ENCODE assay signal across 7 mouse cellular contexts in the genomic region with DNA sequence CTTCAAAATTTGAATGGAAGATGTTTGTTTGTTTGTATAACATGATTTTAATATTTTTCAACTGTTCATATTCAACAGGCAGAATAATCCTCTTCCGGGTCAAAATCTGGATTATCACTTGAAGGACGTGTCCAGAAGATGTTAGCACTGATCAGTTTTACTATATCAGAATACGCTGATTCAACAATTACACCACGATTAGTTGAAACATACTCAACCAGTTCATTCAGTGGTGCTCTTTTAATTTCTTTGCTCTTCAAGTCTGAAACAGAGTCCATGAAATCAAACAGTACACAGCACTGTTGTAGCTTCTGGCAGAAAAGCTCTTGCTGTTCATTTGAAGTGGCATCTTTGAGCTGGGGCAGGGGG. TPM values are rescaled to one million over a fixed set of nuclear protein-coding genes. Genes with fewer than 3 reads are reported as not detected.
A peak's percentile ranks its signal among the peaks of the same experiment; 100 is the strongest.
DNase-seq lines count a peak whose midpoint lies in the region; ATAC-seq and TF ChIP-seq lines count a peak whose summit lies in the region.
"Not testable (repeated sequence)": the region's sequence is repeated elsewhere in the genome, so short reads cannot be mapped to it uniquely, and the experiment has no call there.

No protein-coding gene starts in this region.

- 61% methylated on average over 4 of the region's 4 CpGs for WGBS in embryonic facial prominence, embryonic 13.5 days
- 68% methylated on average over 4 of the region's 4 CpGs for WGBS in hindbrain, embryonic 12.5 days
- 66% methylated on average over 4 of the region's 4 CpGs for WGBS in kidney, embryonic 15.5 days
- WGBS in liver, embryonic 11.5 days: 69% methylated on average over 4 of the region's 4 CpGs
- 64% methylated on average over 4 of the region's 4 CpGs for WGBS in midbrain, embryonic 11.5 days
- WGBS in neural tube, embryonic 15.5 days: 72% methylated on average over 4 of the region's 4 CpGs

- H3K27ac ChIP-seq in embryonic facial prominence, embryonic 13.5 days; hindbrain, embryonic 12.5 days; kidney, embryonic 15.5 days; liver, embryonic 11.5 days (ENCODE audit: low read depth, low read length); midbrain, embryonic 11.5 days (ENCODE audit: low read depth, low read length); neural tube, embryonic 15.5 days (replicated peaks): not testable (repeated sequence)
- peak overlapping the region; percentile 91 for H3K27ac ChIP-seq in gastrocnemius, adult 2 months

- H3K4me1 ChIP-seq in embryonic facial prominence, embryonic 13.5 days; hindbrain, embryonic 12.5 days; kidney, embryonic 15.5 days; liver, embryonic 11.5 days (replicated peaks; ENCODE audit: control insufficient read depth, insufficient read depth, low read length); midbrain, embryonic 11.5 days (ENCODE audit: control insufficient read depth, insufficient read depth, low read length); neural tube, embryonic 15.5 days: not testable (repeated sequence)

- peak overlapping the region; percentile 75 for H3K9ac ChIP-seq in embryonic facial prominence, embryonic 13.5 days
- H3K9ac ChIP-seq in hindbrain, embryonic 12.5 days: peak overlapping the region; percentile 72
- H3K9ac ChIP-seq in kidney, embryonic 15.5 days: peak overlapping the region; percentile 48
- H3K9ac ChIP-seq in liver, embryonic 11.5 days (ENCODE audit: low read depth, low read length): not testable (repeated sequence)
- H3K9ac ChIP-seq in midbrain, embryonic 11.5 days (ENCODE audit: low read length): peak overlapping the region; percentile 73
- H3K9ac ChIP-seq in neural tube, embryonic 15.5 days (replicated peaks): peak overlapping the region; percentile 43

- peak overlapping the region; percentile 54 for H3K4me3 ChIP-seq in embryonic facial prominence, embryonic 13.5 days
- peak overlapping the region; percentile 76 for H3K4me3 ChIP-seq in gastrocnemius, adult 2 months
- H3K4me3 ChIP-seq in hindbrain, embryonic 12.5 days: peak overlapping the region; percentile 65
- H3K4me3 ChIP-seq in kidney, embryonic 15.5 days (replicated peaks): peak overlapping the region; percentile 58
- H3K4me3 ChIP-seq in liver, embryonic 11.5 days (ENCODE audit: low read depth, low read length): peak overlapping the region; percentile 54
- H3K4me3 ChIP-seq in midbrain, embryonic 11.5 days (ENCODE audit: low read depth, low read length): peak overlapping the region; percentile 56
- peak overlapping the region; percentile 46 for H3K4me3 ChIP-seq in neural tube, embryonic 15.5 days (replicated peaks)

- not testable (repeated sequence) for H3K36me3 ChIP-seq in embryonic facial prominence, embryonic 13.5 days; hindbrain, embryonic 12.5 days; kidney, embryonic 15.5 days; liver, embryonic 11.5 days (ENCODE audit: control insufficient read depth, insufficient read depth, low read length); midbrain, embryonic 11.5 days (ENCODE audit: control insufficient read depth, insufficient read depth, low read length); neural tube, embryonic 15.5 days

- peaks cover 16% of the 10 kb centered on the region for H3K27me3 ChIP-seq in embryonic facial prominence, embryonic 13.5 days
- peaks cover 21% of the 10 kb centered on the region for H3K27me3 ChIP-seq in hindbrain, embryonic 12.5 days
- H3K27me3 ChIP-seq in kidney, embryonic 15.5 days: peaks cover 37% of the 10 kb centered on the region
- H3K27me3 ChIP-seq in liver, embryonic 11.5 days (replicated peaks; ENCODE audit: control insufficient read depth, insufficient read depth, low read length): peaks cover 20% of the 10 kb centered on the region
- H3K27me3 ChIP-seq in midbrain, embryonic 11.5 days (ENCODE audit: control insufficient read depth, insufficient read depth, low read length); neural tube, embryonic 15.5 days (replicated peaks): not testable (repeated sequence)

- DNase-seq in gastrocnemius, adult 2 months; liver, embryonic 11.5 days (ENCODE audit: low spot score): not testable (repeated sequence)
- DNase-seq in midbrain, embryonic 11.5 days (ENCODE audit: low spot score, missing footprints): peak; percentile 86

- TF ChIP-seq CTCF in gastrocnemius, adult 2 months (IDR thresholded peaks at IDR 0.05): not testable (repeated sequence)

- H3K4me2 ChIP-seq in embryonic facial prominence, embryonic 13.5 days: peak overlapping the region; percentile 86
- peak overlapping the region; percentile 99 for H3K4me2 ChIP-seq in hindbrain, embryonic 12.5 days (replicated peaks)
- peak overlapping the region; percentile 96 for H3K4me2 ChIP-seq in kidney, embryonic 15.5 days
- H3K4me2 ChIP-seq in liver, embryonic 11.5 days: peak overlapping the region; percentile 87
- peak overlapping the region; percentile 95 for H3K4me2 ChIP-seq in midbrain, embryonic 11.5 days
- H3K4me2 ChIP-seq in neural tube, embryonic 15.5 days: peak overlapping the region; percentile 68

- ATAC-seq in embryonic facial prominence, embryonic 13.5 days (ENCODE audit: insufficient number of reproducible peaks, insufficient read depth, low FRiP score, low TSS enrichment, low read depth); hindbrain, embryonic 12.5 days (ENCODE audit: low FRiP score); kidney, embryonic 15.5 days (replicated peaks; ENCODE audit: low FRiP score); liver, embryonic 11.5 days (replicated peaks; ENCODE audit: low FRiP score); midbrain, embryonic 11.5 days (ENCODE audit: low FRiP score); neural tube, embryonic 15.5 days (ENCODE audit: low FRiP score): not testable (repeated sequence)

- H3K9me3 ChIP-seq in embryonic facial prominence, embryonic 13.5 days; hindbrain, embryonic 12.5 days (replicated peaks); kidney, embryonic 15.5 days (replicated peaks); liver, embryonic 11.5 days (ENCODE audit: control insufficient read depth, low read length); midbrain, embryonic 11.5 days (ENCODE audit: control insufficient read depth, low read length); neural tube, embryonic 15.5 days (replicated peaks): not testable (repeated sequence)

- intact Hi-C loops in gastrocnemius, adult 2 months (cut with DNase I): not testable (repeated sequence)

RNA-seq across cellular contexts. Expression of a gene that starts 17.1 kb away (rescaled TPM):
- 25.0 and 28.7 TPM in 2 replicates for polyA plus RNA-seq in embryonic facial prominence, embryonic 13.5 days (2015; fragmentation: Nextera tagmentation; extraction: Ambion mirVana)
- total RNA-seq in gastrocnemius, adult 2 months (2021): 100 to 1,000 TPM; 145 to 206 TPM
- 34.5 and 36.6 TPM in 2 replicates for polyA plus RNA-seq in hindbrain, embryonic 12.5 days (2016; fragmentation: Nextera tagmentation; extraction: Ambion mirVana)
- polyA plus RNA-seq in kidney, embryonic 15.5 days (2015; fragmentation: Nextera tagmentation; extraction: Ambion mirVana): 18.3 and 18.5 TPM in 2 replicates
- 18.9 and 20.6 TPM in 2 replicates for polyA plus RNA-seq in liver, embryonic 11.5 days (2014; fragmentation: Nextera tagmentation; extraction: Ambion mirVana)
- polyA plus RNA-seq in midbrain, embryonic 11.5 days (2014; fragmentation: Nextera tagmentation; extraction: Ambion mirVana): 34.5 and 37.0 TPM in 2 replicates
- 13.1 TPM in 2 replicates for polyA plus RNA-seq in neural tube, embryonic 15.5 days (2015; fragmentation: Nextera tagmentation; extraction: Ambion mirVana)
